Mouse (Mus musculus) embryonic facial prominence, embryonic 11.5 days (tissue): ENCODE measurements around the gene Trp53inp2. TPM values are rescaled to one million over a fixed set of nuclear protein-coding genes. Genes with fewer than 3 reads are reported as not detected.

Experiments
- ATAC-seq: fragments of 200-750 bp; cut with Nextera tagmentation; replicated peaks from 2 replicates; pipeline ENCODE4 v1.8.0; 2017; ENCODE audit warnings: low read depth; ENCODE audit not compliant: insufficient number of reproducible peaks, low FRiP score, low TSS enrichment
- DNase-seq: peaks from one replicate; pipeline ENCODE4 v3.0.0-alpha.2; 2015; ENCODE audit warnings: low spot score
- H3K27ac ChIP-seq: fragments of 300-500 bp; sonication (generic); replicated peaks from 2 replicates; pipeline ENCODE4 v1.5.1; 2014; ENCODE audit warnings: mild to moderate bottlenecking, low read depth, low read length, control low read depth
- H3K27me3 ChIP-seq: fragments of 300-500 bp; sonication (generic); 2 replicates; pipeline ENCODE4 v1.6.1; 2014; ENCODE audit warnings: mild to moderate bottlenecking, low read length, moderate library complexity, mixed read lengths; ENCODE audit not compliant: control insufficient read depth, insufficient read depth
- H3K36me3 ChIP-seq: fragments of 300-500 bp; sonication (generic); replicated peaks from 2 replicates; pipeline ENCODE4 v1.6.1; 2014; ENCODE audit warnings: low read depth, mild to moderate bottlenecking, low read length, moderate library complexity, mixed read lengths; ENCODE audit not compliant: control insufficient read depth, insufficient read depth
- H3K4me1 ChIP-seq: fragments of 300-500 bp; sonication (generic); 2 replicates; pipeline ENCODE4 v1.6.1; 2014; ENCODE audit warnings: low read length, mixed read lengths; ENCODE audit not compliant: control insufficient read depth, insufficient read depth
- H3K4me2 ChIP-seq: fragments of 300-500 bp; sonication (generic); 2 replicates; pipeline ENCODE4 v1.6.1; 2014; ENCODE audit warnings: low read depth, mild to moderate bottlenecking, control low read depth, low read length, moderate library complexity
- H3K4me3 ChIP-seq: fragments of 300-500 bp; sonication (generic); 2 replicates; pipeline ENCODE4 v1.5.1; 2014; ENCODE audit warnings: low read depth, low read length, control low read depth
- H3K9ac ChIP-seq: fragments of 300-500 bp; sonication (generic); replicated peaks from 2 replicates; pipeline ENCODE4 v1.6.1; 2014; ENCODE audit warnings: mild to moderate bottlenecking, control low read depth, low read length
- H3K9me3 ChIP-seq: fragments of 300-500 bp; sonication (generic); replicated peaks from 2 replicates; pipeline ENCODE4 v1.6.1; 2016; ENCODE audit warnings: mild to moderate bottlenecking, low read length, inconsistent platforms, mixed read lengths; ENCODE audit not compliant: control insufficient read depth
- microRNA counts: library from miRNA; unstranded; fragments of <30 nt; microRNA quantifications from one replicate; lab custom pipeline; 2016
- microRNA-seq: library from miRNA; unstranded; fragments of <30 nt; microRNA quantifications from one replicate; pipeline ENCODE4, GENCODE M21; 2016; ENCODE audit warnings: borderline number of aligned reads
- polyA plus RNA-seq: library from polyadenylated mRNA; unstranded; fragments of >200 nt; fragmentation: Nextera tagmentation; extraction: Ambion mirVana; gene quantifications from 2 replicates; pipeline ENCODE4 v1.2.1, GENCODE M21; 2014

The Trp53inp2 gene
- polyA plus RNA-seq, 1 experiment from 2014 or later: 28.8 TPM

GRCm38 (mm10) chr2:155436445-155436844 lies 55.6 kb downstream of the Trp53inp2 start:
- Histone ChIP-seq H3K27me3 (no peaks in the 10 kb centered on the region), H3K4me3 (no peak overlapping the region), H3K36me3 (peaks cover 9% of the 10 kb centered on the region), H3K4me2 (no peak overlapping the region), H3K27ac (no peak overlapping the region), H3K4me1 (no peaks in the 10 kb centered on the region), H3K9ac (no peak overlapping the region), H3K9me3 (no peaks in the 10 kb centered on the region)
- DNase-seq (peak; percentile 20), ATAC-seq (no peak)

MicroRNAs encoded within 50 kb of the gene (microRNA counts, 519-probe panel; counts per million panel counts)
- not detected for microRNA mmu-miR-695 (lab: Ali Mortazavi, UCI)

Small RNA genes lying within 50 kb of the gene (microRNA-seq; reads per million reads assigned to microRNA genes)
- not detected for gene Mir695

Other genes with a start within 250 kb of the Trp53inp2 start
- 51.1 and 55.7 TPM in 2 replicates for gene Itch, start 247.6 kb upstream of the Trp53inp2 start, polyA plus RNA-seq
- 515 and 533 TPM in 2 replicates for gene Dynlrb1, start 144.5 kb upstream of the Trp53inp2 start, polyA plus RNA-seq
- 113 and 149 TPM in 2 replicates for gene Map1lc3a, start 104.8 kb upstream of the Trp53inp2 start, polyA plus RNA-seq
- 58.4 and 60.2 TPM in 2 replicates for gene Pigu, start 23.6 kb upstream of the Trp53inp2 start, polyA plus RNA-seq
- 27.7 and 28.6 TPM in 2 replicates for gene Ncoa6, start 92.8 kb downstream of the Trp53inp2 start, polyA plus RNA-seq
- gene Acss2, start 136.9 kb downstream of the Trp53inp2 start, polyA plus RNA-seq: 14.3 and 16.6 TPM in 2 replicates
- 3.1 and 4.3 TPM in 2 replicates for gene Ggt7, start 137.2 kb downstream of the Trp53inp2 start, polyA plus RNA-seq
- 24.0 and 24.3 TPM in 2 replicates for gene Gss, start 211.8 kb downstream of the Trp53inp2 start, polyA plus RNA-seq
- gene Myh7b, start 230.2 kb downstream of the Trp53inp2 start, polyA plus RNA-seq: 0.34 and 0.45 TPM in 2 replicates